In the genomic region with DNA sequence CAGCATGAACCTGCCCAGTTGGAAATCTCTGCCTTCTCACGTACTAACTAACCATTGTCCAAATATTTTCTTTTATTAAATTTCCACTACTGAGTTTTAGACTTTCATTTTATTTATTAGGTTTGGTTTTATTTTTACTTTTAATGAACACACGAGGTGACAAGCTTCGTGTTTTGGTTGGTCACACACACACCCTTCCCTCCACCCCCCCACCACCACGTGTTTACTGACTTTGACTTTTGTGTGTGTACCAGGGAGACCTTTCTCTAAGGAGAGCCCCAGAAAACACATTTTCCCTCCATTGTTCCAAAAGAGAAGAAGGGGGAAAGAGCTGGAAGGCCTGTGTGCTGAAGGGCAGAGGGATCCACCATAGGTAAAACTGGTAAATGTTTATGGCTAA, we compare ENCODE assay signal across 27 mouse cellular contexts.
"Had no signal": no experiment of that assay in that cellular context is flagged by ENCODE, and none has a peak within 500 bp of the region (broad histone marks: within the 10 kb centered on the region; RNA-seq: fewer than 3 reads in every experiment).

No protein-coding gene starts in this region.

- H3K4me3 ChIP-seq: embryonic facial prominence, embryonic 10.5 days; embryonic facial prominence, embryonic 12.5 days; embryonic facial prominence, embryonic 13.5 days; embryonic facial prominence, embryonic 15.5 days; erythroblast, embryonic 14.5 days; forebrain, embryonic 10.5 days; forebrain, embryonic 12.5 days; forebrain, embryonic 13.5 days; forebrain, embryonic 15.5 days; gastrocnemius, adult 2 months; heart, adult 2 months had no signal

- H3K4me2 ChIP-seq: embryonic facial prominence, embryonic 12.5 days; embryonic facial prominence, embryonic 13.5 days; embryonic facial prominence, embryonic 15.5 days; forebrain, embryonic 12.5 days; forebrain, embryonic 13.5 days; forebrain, embryonic 15.5 days had no signal

- H3K4me1 ChIP-seq: embryonic facial prominence, embryonic 12.5 days; embryonic facial prominence, embryonic 13.5 days; embryonic facial prominence, embryonic 15.5 days; forebrain, embryonic 12.5 days; forebrain, embryonic 13.5 days; forebrain, embryonic 15.5 days had no signal

- ATAC-seq: forebrain, embryonic 13.5 days; forebrain, embryonic 14.5 days; forebrain, embryonic 15.5 days; forebrain, embryonic 16.5 days; forebrain, postnatal 0 days had no signal

- DNase-seq: cerebellum, adult 8-10 months; cerebellum, adult 9-10 months; cerebellum, adult 9-11 months; cerebellum, postnatal 10 days; cerebellum, postnatal 14 days; cerebellum, postnatal 25 days; cerebellum, postnatal 36 days; embryo, embryonic 11 days; gastrocnemius, adult 2 months; gastrocnemius, postnatal 10 days; gastrocnemius, postnatal 14 days; gastrocnemius, postnatal 25 days; gastrocnemius, postnatal 36 days; heart, adult 18-20 months; heart, adult 2 months had no signal

- H3K27ac ChIP-seq: embryonic facial prominence, embryonic 10.5 days; embryonic facial prominence, embryonic 12.5 days; embryonic facial prominence, embryonic 13.5 days; embryonic facial prominence, embryonic 15.5 days; forebrain, embryonic 10.5 days; forebrain, embryonic 12.5 days; forebrain, embryonic 13.5 days; forebrain, embryonic 15.5 days; gastrocnemius, adult 2 months; heart, adult 2 months had no signal

- H3K27me3 ChIP-seq: embryonic facial prominence, embryonic 12.5 days; embryonic facial prominence, embryonic 13.5 days; embryonic facial prominence, embryonic 15.5 days; forebrain, embryonic 12.5 days; forebrain, embryonic 13.5 days; forebrain, embryonic 15.5 days had no signal

- H3K9ac ChIP-seq: embryonic facial prominence, embryonic 12.5 days; embryonic facial prominence, embryonic 13.5 days; embryonic facial prominence, embryonic 15.5 days; forebrain, embryonic 12.5 days; forebrain, embryonic 13.5 days; forebrain, embryonic 15.5 days; forebrain, postnatal 0 days had no signal

- H3K36me3 ChIP-seq: embryonic facial prominence, embryonic 10.5 days; embryonic facial prominence, embryonic 12.5 days; embryonic facial prominence, embryonic 13.5 days; embryonic facial prominence, embryonic 15.5 days; forebrain, embryonic 10.5 days; forebrain, embryonic 12.5 days; forebrain, embryonic 15.5 days had no signal

- H3K9me3 ChIP-seq: embryonic facial prominence, embryonic 10.5 days; embryonic facial prominence, embryonic 12.5 days; embryonic facial prominence, embryonic 13.5 days; embryonic facial prominence, embryonic 15.5 days; forebrain, embryonic 10.5 days; forebrain, embryonic 12.5 days; forebrain, embryonic 13.5 days; forebrain, embryonic 15.5 days had no signal
